Mouse (Mus musculus) telencephalon, adult 2 months (tissue): Measurements from ENCODE around the gene Tmsb15b1.
"Not testable (repeated sequence)": the region's sequence is repeated elsewhere in the genome, so short reads cannot be mapped to it uniquely, and the experiment has no call there.

ENCODE experiments used
- DNase-seq: peaks from one replicate; pipeline ENCODE4 v3.0.0-alpha.2; 2011; ENCODE audit warnings: low read depth, low spot score

The Tmsb15b1 gene

DNA sequence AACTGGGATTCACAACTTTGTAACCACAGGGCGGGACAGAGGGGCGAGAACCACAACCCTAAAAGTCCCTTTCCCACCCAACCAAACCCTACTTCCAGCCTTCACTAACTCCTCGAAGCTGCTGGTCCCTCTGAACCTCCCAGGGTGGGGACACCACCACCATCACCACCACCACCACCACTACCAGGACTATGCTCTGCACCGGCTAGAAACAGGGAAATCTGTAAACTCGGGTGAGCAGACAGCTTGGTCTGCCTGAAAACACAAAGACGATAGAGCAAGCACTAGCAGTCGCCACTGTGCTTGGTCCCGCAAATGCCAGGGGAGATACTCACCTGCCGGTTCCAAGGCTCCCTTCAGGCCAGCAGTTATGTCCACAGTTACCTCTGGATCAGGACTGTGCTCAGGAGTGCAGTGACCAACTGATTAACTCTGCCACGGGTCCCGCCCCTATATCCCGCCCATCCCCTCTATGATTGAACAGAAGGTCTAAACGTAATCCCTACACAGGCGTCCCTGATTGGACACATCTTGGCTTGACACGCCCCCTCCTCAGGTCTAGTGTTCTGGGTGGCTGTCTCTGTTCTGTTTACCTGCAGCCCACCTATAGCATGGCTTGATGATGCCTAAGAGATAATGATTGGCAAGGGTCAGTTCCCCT lies at the start of gene Tmsb15b1, which contains the start of gene Tmsb15l:
Gene Tmsb15b1 (minus strand): TSS at position 451 of the 661 bp plus-strand sequence.
Gene Tmsb15l (minus strand): TSS at position 446 of the 661 bp plus-strand sequence.
- peak; percentile 77 for DNase-seq

DNA sequence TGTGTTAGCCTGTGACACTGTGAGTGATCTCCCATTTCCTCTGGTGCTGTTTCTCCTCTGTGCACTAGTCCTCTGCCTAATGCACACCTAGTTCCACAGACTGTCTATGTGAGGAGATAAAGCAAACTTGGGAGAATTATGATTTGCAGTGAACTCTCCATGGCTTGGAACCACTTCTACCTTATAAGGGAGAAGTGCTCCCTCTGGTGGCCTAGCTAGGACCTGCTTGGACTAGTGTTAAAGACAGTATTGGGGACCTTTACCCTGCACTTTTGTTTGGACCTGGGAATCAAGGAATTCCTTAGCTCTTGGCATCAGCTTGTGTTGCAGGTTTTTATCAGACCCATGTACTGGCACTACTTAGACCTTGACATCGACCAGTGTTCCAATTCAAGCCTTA lies 42.6 kb upstream of the Tmsb15b1 start:
- DNase-seq: peak; percentile 12

DNA sequence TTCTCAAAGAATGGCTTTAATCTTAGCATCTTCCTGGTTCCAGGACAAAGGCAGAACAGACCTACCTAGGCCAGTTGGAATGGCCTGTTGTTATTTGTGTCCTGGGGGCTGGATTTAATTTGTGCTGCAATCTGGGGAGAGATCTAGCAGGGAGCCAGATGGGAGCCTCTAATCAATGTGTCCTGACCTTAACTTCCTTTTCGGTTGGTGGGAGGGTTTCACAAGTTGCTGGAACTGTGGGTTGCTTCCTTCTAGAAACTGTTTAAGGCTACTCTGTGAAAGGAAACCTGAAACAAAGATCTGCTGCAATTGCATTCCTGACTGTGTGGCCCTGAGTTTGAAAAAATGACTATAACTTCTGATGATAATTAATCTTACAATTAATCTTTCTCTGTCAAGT lies 41.0 kb upstream of the Tmsb15b1 start:
- DNase-seq: no peak

- DNase-seq: peak; percentile 60
Observed at GRCm38 (mm10) chrX:137015099-137015709, 38.5 kb upstream of the Tmsb15b1 start.

DNA sequence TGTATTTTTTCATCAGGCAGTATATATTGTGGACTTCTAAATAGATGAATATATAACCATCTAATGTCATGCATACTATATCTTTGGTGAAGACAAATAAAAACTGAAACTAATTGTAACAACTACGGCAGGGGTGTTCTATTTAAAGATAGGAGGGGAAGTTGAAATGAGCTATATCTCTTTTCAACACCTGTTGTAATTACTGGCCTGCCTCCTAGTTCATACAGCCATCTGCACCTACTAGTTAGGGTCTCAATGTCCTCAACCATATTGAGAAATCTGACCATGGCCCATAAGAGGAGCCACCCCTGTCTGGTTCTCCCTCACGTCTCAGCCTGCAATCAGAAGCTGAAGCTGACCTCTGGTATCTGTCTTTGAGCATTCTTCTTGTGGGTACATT lies 19.6 kb upstream of the Tmsb15b1 start:
- no peak for DNase-seq

DNA sequence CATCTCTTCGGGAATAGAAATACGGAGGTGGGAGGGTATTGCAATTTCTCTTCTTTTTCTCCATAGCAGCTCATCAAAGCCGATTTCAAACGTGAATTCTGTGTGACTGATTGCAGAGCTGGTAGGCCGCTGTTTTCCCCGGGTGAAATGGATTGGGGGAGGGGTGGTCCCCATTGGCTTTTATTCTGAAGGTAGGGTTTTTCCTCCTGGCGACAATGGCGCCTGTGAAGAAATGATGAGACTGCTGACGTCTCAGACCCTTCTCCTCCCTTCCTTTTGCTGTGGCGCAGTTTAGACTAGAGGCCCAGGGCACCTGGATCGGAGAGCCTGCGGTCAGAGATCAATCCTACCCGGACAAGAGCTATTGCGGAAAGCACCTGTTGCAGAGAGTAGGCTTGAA lies 17.0 kb upstream of the Tmsb15b1 start:
- DNase-seq: peak; percentile 10

- DNase-seq: peak; percentile 85
Observed at GRCm38 (mm10) chrX:136992978-136993547, 16.4 kb upstream of the Tmsb15b1 start, which contains the start of gene Zcchc18. Gene Zcchc18, plus strand, starts transcription at chrX:136993155.

DNA sequence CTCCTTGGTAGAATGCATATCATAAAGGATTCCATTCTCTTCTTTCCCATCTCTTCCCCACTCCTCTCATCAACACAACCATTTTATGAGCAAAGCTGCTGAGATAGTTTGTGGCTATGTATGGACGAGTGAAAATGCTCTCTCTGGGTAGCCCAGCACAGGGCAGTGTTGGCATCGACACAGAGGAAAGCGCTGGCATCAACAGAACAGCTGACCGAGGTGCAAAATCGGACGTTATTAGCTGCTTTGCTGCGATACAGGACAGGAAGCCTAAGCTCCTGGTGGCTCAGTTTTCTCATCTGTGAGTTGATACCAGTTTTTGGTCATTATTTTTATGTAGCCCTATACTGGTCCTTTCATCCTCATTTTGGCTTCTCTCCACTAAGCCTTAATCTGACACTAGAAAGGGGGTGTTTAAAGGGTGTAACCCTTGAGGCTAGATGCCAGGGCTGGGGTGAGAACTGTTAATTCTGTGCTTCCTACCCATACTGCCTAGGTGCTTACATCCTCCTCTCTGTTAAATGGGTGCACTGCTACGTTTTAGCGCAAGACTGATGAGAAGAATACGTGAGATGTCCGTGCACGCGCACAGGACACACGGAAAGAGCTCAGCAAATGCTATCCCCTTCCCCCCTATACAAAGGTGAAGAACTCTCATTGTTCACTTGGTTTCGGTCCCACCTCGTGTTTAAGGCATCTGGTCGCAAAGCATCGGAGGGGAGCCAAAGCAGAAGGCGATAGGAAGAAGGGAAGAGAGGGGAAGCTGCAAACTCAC lies 15.7 kb upstream of the Tmsb15b1 start:
- DNase-seq: no peak

DNA sequence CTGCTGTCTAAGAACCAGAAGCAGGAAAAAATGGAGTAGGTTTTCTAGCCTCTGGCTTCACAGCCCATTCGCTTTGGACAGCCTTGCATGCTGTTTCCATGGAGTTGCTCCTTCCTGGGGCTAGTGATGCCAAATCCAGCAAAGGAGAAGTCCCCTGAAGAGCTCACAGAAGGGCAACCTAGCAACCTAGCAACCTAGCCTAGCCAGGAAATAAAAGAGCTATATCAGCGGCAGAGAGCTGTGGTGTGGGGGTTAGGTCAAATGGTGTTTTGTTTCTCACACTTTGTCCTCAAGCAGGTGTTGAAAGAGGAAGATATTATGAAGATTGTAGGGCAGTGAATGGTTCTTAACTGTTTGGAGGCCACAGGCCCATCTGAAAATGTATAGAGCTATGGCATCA lies 14.6 kb upstream of the Tmsb15b1 start:
- DNase-seq: no peak

GRCm38 (mm10) chrX:136986039-136986438 lies 9.4 kb upstream of the Tmsb15b1 start:
- no peak for DNase-seq

DNA sequence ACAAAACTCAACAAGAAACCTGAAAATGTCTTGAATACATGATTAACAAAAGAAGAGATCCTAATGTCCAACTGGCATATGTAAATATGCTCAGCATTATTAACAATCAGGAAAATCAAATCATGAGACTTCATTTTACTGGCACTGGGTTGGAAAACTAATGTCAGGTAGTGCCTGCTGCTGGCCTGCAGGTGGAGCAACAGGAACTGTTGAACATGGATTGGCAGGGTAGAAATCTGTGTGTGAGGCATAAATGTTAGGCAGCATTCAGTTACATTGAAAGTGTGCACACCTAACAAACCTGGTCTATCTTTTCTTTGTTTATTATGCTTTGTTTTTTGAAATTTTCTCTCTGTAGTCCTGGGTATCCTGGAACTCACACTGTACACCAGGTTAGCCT lies 1.9 kb upstream of the Tmsb15b1 start:
- DNase-seq: no peak

GRCm38 (mm10) chrX:136975397-136975796 lies 1.3 kb downstream of the Tmsb15b1 start, which contains the start of gene Tmsb15b2:
Gene Tmsb15b2, minus strand, starts transcription at chrX:136975497.
- DNase-seq: not testable (repeated sequence)

GRCm38 (mm10) chrX:136959688-136960087 lies 17.0 kb downstream of the Tmsb15b1 start:
- no peak for DNase-seq

GRCm38 (mm10) chrX:136958300-136958699 lies 18.4 kb downstream of the Tmsb15b1 start:
- not testable (repeated sequence) for DNase-seq

DNA sequence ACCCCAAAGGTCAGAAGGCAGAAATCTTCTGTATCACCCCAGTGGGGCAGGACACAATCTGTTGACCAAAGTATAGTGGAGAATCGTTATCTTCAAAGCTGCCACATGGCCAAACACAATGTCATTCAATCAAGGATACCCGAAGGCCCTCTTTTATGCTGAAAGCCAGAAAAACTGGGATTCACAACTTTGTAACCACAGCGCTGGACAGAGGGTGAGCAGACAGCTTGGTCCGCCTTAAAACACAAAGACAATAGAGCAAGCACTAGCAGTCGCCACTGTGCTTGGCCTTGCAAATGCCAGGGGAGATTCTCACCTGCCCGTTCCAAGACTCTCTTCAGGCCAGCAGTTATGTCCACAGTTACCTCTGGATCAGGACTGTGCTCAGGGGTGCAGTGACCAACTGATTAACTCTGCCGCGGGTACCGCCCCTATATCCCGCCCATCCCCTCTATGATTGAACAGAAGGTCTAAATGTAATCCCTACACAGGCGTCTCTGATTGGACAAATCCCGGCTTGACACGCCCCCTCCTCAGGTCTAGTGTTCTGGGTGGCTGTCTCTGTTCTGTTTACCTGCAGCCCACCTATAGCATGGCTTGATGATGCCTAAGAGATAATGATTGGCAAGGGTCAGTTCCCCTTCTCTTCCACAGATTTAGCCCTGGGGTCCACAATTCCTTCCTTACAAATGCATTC lies 18.9 kb downstream of the Tmsb15b1 start:
- peak; percentile 62 for DNase-seq

GRCm38 (mm10) chrX:136937985-136938384 lies 38.7 kb downstream of the Tmsb15b1 start:
- DNase-seq: no peak

DNA sequence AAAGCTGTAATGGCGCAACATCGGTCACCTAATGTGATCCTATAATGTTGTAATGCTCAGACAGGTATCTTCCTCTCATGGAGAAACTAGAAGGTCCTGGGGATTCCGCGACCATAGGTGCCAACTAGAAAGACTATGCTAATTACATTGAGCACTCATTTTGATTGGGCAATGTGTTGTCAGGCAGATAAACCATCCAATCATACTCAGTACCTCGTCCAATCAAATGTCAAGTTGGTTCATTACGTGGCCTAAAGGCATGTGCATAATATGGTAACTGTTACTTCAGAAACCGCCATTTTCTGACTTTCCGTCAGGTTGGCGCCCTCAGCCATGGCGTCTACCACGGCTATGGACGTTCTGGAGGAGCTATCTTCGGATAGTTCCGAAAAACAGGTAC lies 49.6 kb downstream of the Tmsb15b1 start, which contains the start of gene H2bfm:
Gene H2bfm (plus strand): TSS at position 295 of the 400 bp plus-strand sequence.
- DNase-seq: no peak

- no peak for DNase-seq
Observed at GRCm38 (mm10) chrX:136925863-136926262, 50.8 kb downstream of the Tmsb15b1 start.
